Mouse (Mus musculus) kidney, adult 2 months (tissue): ENCODE measurements at regions not wholly inside any gene's neighbourhood (a gene's known extent, or its start where the extent isn't known, plus 50 kb on each side); places are given as distances from the start of the nearest gene placed in this dataset.

Experiments used
- CTCF ChIP-seq: fragments of 200-500 bp; conservative IDR thresholded peaks from 2 replicates; pipeline ENCODE4 v1.5.1; 2011; ENCODE audit warnings: low read depth, mild to moderate bottlenecking, control low read depth, low read length, moderate library complexity, mixed read lengths; ENCODE audit not compliant: insufficient read depth, insufficient read length
- POLR2A ChIP-seq: fragments of 200-500 bp; IDR thresholded peaks from one replicate; pipeline ENCODE4 v1.6.1; 2011; ENCODE audit warnings: low read depth, low read length, control low read depth

DNA sequence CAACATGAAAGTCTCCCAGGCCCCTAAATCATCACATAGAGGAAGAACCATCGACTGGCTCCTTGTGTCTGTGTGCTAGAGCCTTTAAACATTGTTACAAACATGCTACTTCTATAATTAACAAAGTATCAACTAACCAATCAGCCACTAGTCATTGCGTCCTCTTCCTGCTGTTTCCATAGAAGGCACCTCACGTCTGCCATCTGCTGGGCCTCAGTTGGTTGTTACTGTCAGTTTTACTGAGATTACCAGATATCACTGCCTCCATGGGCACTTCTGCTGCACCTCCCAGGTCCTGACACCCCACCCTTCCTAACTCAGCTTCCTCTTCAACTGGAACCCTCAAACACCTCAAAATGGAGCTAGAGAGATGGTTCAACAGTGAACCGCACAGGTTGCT is 101.8 kb downstream of the Atp23 start:
- no peak for TF ChIP-seq CTCF
- TF ChIP-seq POLR2A = no peak
